Mouse (Mus musculus): Measurements from ENCODE around the gene L3mbtl4. TPM values are rescaled to one million over a fixed set of nuclear protein-coding genes. Genes with fewer than 3 reads are reported as not detected.

The L3mbtl4 gene
- polyA plus RNA-seq, 1 experiment: not detected

DNA sequence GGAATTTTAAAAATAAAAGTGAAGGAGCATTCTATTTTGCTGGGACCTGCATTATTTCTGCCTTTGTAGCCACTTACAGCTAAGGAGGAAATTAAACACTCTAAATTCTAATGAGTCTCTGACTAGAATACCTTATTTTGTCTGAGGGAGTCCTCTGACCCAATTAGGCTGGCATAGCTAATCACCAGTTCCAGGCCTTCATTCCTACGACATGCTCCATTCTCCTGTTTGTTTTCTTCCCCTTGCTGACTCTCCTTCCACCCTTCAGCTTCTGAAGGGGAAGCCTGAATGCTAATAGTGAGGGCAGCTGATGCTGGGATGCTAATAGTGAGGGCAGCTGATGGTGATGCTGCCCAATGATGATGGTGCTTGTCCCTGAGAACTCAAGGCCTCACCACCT is 286.7 kb downstream of the L3mbtl4 start:
- no peak for TF ChIP-seq GATA1 (IDR thresholded peaks at IDR 0.05; ENCODE audit: low read length)

DNA sequence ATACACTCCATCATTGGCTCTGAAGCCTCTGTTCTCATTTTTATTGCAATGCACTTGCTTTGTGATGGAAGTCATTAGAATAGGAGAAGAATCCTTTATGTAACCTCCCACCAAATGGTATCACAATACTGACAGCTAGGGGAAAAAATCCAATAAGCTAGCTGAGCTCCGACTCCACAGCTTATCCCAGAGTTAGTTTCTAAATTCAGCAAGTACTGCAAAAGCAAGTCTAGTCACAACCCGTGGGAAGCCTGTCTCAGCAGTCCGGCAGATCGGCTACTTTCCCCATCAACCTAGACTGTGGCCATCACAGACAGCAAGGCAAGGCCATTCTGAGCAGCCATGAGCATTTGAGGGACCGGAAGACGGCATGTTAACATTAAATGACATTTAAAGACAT is 298.2 kb downstream of the L3mbtl4 start:
- no peak for TF ChIP-seq GATA1 (IDR thresholded peaks at IDR 0.05; ENCODE audit: low read length)

- no peak for TF ChIP-seq GATA1 (IDR thresholded peaks at IDR 0.05; ENCODE audit: low read length)
Measured at GRCm38 (mm10) chr17:68585195-68585594, 311.6 kb downstream of the L3mbtl4 start.

GRCm38 (mm10) chr17:68591619-68592018 is 318.0 kb downstream of the L3mbtl4 start:
- no peak for TF ChIP-seq GATA1 (IDR thresholded peaks at IDR 0.05; ENCODE audit: low read length)

DNA sequence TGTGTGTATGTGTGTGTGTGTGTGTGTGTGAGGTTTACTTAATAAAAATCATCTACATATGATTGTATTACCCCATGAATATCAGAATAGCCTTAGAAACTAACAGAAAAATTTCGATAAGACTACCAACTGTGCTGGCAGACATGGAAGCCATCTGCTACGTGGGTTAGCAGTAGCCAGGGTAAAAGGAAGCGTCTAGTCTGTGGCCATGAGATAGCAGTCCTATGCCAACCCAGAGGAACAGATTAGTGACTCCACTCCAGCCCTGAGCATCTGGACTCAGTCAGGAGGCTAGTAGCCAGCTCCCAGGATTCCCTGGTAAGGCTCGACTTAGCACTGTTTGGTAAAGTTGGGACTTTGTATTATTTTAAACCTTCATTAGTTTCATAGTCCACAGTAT is 329.1 kb downstream of the L3mbtl4 start:
- no peak for TF ChIP-seq GATA1 (IDR thresholded peaks at IDR 0.05; ENCODE audit: low read length)

GRCm38 (mm10) chr17:68607691-68608090 is 334.1 kb downstream of the L3mbtl4 start:
- no peak for TF ChIP-seq GATA1 (IDR thresholded peaks at IDR 0.05; ENCODE audit: low read length)

- TF ChIP-seq GATA1 (IDR thresholded peaks at IDR 0.05; ENCODE audit: low read length): no peak
Measured at GRCm38 (mm10) chr17:68611247-68611646, 337.6 kb downstream of the L3mbtl4 start.

- TF ChIP-seq GATA1 (IDR thresholded peaks at IDR 0.05; ENCODE audit: low read length): no peak
Measured at GRCm38 (mm10) chr17:68625281-68625680, 351.7 kb downstream of the L3mbtl4 start.

DNA sequence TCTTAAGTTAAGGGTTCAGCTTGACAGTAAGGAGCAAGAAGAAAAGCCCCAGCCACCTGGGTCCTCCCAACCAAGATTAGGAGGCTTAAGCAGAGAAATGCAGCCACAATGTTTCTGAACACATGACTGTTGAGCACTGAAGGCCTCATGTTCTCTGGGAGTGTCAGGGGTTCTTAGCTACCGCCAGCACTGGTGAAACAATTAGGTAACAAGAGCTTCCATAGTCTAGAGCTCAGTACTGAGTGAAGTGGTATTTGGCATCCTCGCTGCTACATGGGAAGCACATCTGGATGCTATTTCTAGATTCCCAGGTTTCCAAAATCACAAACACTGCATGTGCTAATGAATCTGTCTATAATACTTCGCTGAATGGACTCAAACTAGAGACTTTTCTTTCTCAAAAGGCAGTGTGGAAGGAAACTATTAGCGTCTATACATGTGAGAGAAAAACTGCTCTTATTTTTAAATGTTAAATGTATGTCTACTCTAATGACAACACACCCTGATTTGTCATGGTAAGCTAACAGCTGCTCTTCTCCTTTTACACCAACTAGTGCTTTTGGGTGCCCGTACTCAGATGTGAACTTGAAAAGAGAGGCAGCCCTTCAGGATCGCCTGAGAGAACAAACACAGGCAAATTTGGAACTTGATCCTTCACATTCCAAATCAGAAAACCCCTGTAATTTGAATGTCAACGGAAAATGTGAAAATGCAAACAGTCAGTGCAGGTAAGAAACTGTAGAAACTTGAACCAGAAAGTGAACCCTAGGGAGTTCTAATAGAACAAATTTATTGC is 356.2 kb downstream of the L3mbtl4 start:
- no peak for TF ChIP-seq GATA1 (IDR thresholded peaks at IDR 0.05; ENCODE audit: low read length)

DNA sequence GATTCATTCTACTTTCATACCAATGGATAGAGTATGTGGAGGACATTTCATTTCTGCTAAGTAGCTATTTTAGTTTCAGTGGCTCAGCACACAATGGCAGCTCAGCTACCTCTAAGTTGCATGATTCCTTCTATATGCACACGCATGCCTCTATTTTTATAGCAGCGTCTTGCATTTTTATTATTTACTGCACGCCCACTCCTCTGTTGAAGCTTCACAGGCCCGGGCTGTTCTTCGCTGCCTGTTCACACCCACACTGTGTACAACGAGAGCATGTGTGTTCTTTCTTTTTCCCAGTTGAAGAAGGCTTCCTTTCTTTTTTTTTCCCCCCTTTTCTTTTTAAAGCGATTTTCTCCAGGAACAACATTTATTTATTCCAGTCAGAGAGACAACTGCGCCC is 357.8 kb downstream of the L3mbtl4 start:
- TF ChIP-seq GATA1 (IDR thresholded peaks at IDR 0.05; ENCODE audit: low read length): no peak

DNA sequence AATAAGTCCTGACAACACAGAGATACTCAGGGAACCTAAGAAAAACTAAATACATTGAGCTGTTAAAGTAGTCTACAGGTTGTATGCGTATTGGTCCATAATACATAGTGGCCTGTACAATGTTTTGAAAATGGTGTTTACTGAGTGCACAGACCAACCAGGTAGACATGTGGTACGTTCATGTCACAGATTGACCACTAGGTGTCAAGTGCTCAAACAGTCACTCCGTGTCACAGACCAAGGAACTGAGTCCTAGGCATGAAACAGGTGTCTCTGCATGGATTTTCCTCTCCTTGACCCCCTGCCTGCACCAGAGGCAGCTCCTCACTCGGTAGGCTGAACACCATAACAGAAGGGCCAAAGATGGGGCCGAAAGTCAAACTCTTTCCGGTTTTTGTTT is 366.6 kb downstream of the L3mbtl4 start:
- no peak for TF ChIP-seq GATA1 (IDR thresholded peaks at IDR 0.05; ENCODE audit: low read length)

- TF ChIP-seq GATA1 (IDR thresholded peaks at IDR 0.05; ENCODE audit: low read length): no peak
Measured at GRCm38 (mm10) chr17:68642521-68643088, 369.0 kb downstream of the L3mbtl4 start.

DNA sequence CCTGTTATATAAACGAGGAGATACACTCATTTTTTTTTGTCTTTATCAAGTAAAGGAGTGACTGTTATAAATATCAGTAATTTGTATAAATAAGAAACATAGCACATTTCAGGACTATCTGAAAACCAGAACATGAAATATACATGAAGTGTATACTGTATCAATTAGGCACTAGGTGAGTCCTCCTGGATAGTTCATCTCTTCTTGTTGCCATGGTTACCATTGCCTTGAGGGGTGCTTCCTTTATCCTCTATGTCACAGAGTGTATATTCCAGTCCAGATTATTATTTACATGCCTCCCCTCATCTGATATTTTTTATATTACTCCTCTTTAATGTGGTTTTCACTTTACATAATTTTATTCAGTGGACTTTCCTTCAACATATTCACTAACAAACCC is 392.9 kb downstream of the L3mbtl4 start:
- TF ChIP-seq GATA1 (IDR thresholded peaks at IDR 0.05; ENCODE audit: low read length): no peak

- no peak for TF ChIP-seq GATA1 (IDR thresholded peaks at IDR 0.05; ENCODE audit: low read length)
Measured at GRCm38 (mm10) chr17:68672088-68672504, 398.5 kb downstream of the L3mbtl4 start.

DNA sequence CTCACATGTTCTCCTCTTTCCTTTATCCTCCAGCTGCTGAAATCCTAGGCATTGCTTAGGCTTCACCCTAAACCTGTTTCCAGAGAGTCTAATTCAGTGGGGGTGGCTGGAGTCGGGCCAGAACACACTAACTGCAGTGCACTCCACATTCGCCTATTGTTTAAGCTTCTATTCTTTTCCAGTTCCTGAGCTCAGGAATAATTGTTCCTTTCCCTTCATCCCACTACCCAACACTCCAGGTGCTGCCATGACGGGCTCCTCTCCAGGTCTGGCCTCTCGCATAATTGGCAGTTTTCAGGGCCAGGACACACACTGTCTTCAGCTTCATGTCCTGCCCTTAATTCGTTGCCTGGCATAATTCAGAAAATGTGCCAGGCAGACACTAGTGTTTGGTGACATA is 437.1 kb downstream of the L3mbtl4 start:
- TF ChIP-seq GATA1 (IDR thresholded peaks at IDR 0.05; ENCODE audit: low read length): no peak

- no peak for TF ChIP-seq GATA1 (IDR thresholded peaks at IDR 0.05; ENCODE audit: low read length)
Measured at GRCm38 (mm10) chr17:68711350-68711749, 437.8 kb downstream of the L3mbtl4 start.

DNA sequence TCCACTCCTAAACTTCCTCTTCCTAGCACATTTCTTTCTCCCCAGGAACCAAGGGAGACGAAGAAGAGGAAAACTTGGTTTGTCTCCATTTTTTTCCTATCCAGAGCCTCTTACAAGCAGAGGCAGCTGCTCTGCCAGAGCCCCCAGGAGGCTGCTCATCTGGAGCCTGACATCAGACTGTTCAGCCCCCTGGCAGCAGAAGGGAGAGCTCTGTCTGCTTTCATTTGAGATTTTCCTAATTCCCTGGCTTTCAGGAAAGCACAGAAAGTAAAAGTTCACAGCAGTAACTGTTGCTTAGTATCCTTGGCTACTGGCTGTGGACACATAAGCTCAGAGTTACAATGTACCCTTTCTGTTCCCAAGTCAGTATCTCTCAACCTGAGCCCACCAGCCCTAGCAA is 474.7 kb downstream of the L3mbtl4 start:
- no peak for TF ChIP-seq GATA1 (IDR thresholded peaks at IDR 0.05; ENCODE audit: low read length)
